Mouse (Mus musculus): ENCODE measurements around the gene Fam129a.

DNA sequence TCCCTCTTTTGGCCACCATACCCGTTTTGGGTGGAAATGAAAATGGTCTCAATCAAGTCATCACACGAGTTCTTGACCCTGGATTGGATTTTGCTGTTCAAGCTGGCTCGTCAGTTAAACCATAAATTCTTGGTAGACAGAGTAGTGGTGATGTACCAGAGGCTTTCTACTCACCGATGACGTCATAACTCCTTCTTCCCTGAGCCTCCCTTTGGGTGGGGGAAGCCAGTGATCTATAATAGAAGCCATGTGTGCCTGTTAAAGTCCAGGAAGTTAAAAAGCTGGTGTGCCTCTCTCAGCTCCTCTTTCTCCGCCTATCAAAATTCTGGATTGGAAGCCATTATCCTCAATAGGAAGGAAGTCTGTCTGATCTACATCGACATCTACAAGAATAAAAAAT is 21.2 kb upstream of the Fam129a start:
- TF ChIP-seq CTCF (IDR thresholded peaks at IDR 0.05; ENCODE audit: control insufficient read depth, insufficient read depth, insufficient read length) (no peak), USF1 (IDR thresholded peaks at IDR 0.05; ENCODE audit: low read depth) (no peak), MYOD1 (IDR thresholded peaks at IDR 0.05; ENCODE audit: control insufficient read depth, insufficient read length, low read depth) (no peak), FOSL1 (IDR thresholded peaks at IDR 0.05; ENCODE audit: insufficient read depth, low read length, poor library complexity, severe bottlenecking) (no peak), MAX (IDR thresholded peaks at IDR 0.05) (no peak)

Data from C2C12 (cell line).